Mouse (Mus musculus) forebrain, embryonic 14.5 days (tissue): ENCODE measurements around the gene Gm2237. TPM values are rescaled to one million over a fixed set of nuclear protein-coding genes. Genes with fewer than 3 reads are reported as not detected.
"Not testable (repeated sequence)": the region's sequence is repeated elsewhere in the genome, so short reads cannot be mapped to it uniquely, and the experiment has no call there.

ENCODE experiments used
- ATAC-seq: fragments of 200-750 bp; cut with Nextera tagmentation; 2 replicates; pipeline ENCODE4 v1.8.0; 2017; ENCODE audit warnings: mild to moderate bottlenecking, moderate library complexity
- DNase-seq: peaks from one replicate; pipeline ENCODE4 v3.0.0-alpha.2; 2015; ENCODE audit warnings: low spot score
- H3K27ac ChIP-seq: fragments of 300-500 bp; sonication (generic); 2 replicates; pipeline ENCODE4 v1.5.1; 2014; ENCODE audit warnings: low read depth, mild to moderate bottlenecking, control low read depth, low read length, moderate library complexity
- H3K27me3 ChIP-seq: fragments of 300-500 bp; sonication (generic); replicated peaks from 2 replicates; pipeline ENCODE4 v1.6.1; 2014; ENCODE audit warnings: low read length, control low read depth, mixed read lengths; ENCODE audit not compliant: control insufficient read depth, insufficient read depth
- H3K36me3 ChIP-seq: fragments of 300-500 bp; sonication (generic); 2 replicates; pipeline ENCODE4 v1.6.1; 2014; ENCODE audit warnings: low read length, control low read depth; ENCODE audit not compliant: control insufficient read depth, insufficient read depth
- H3K4me1 ChIP-seq: fragments of 300-500 bp; sonication (generic); 2 replicates; pipeline ENCODE4 v1.6.1; 2014; ENCODE audit warnings: antibody characterized with exemption, low read length, control low read depth; ENCODE audit not compliant: control insufficient read depth, insufficient read depth
- H3K4me2 ChIP-seq: fragments of 300-500 bp; sonication (generic); 2 replicates; pipeline ENCODE4 v1.6.1; 2014; ENCODE audit warnings: mild to moderate bottlenecking, control low read depth, low read length
- H3K4me3 ChIP-seq: fragments of 300-500 bp; sonication (generic); 2 replicates; pipeline ENCODE4 v1.5.1; 2014; ENCODE audit warnings: low read depth, low read length, control low read depth
- H3K9ac ChIP-seq: fragments of 300-500 bp; sonication (generic); 2 replicates; pipeline ENCODE4 v1.6.1; 2014; ENCODE audit warnings: mild to moderate bottlenecking, low read length, control low read depth, moderate library complexity
- H3K9me3 ChIP-seq: fragments of 300-500 bp; sonication (generic); replicated peaks from 2 replicates; pipeline ENCODE4 v1.6.1; 2016; ENCODE audit warnings: low read length, control low read depth, mixed read lengths; ENCODE audit not compliant: control insufficient read depth
- WGBS: fragments of 180-500 bp; shearing (Covaris S2); extraction: QIAGEN DNeasy Blood & Tissue Kit; methylation state at CpG from one replicate; pipeline ENCODE4 v1.1.7; 2014; 5-methylcytosine and 5-hydroxymethylcytosine counted together
- polyA plus RNA-seq: library from polyadenylated mRNA; unstranded; fragments of >200 nt; fragmentation: Nextera tagmentation; extraction: Ambion mirVana; gene quantifications from 2 replicates; pipeline ENCODE4 v1.2.1, GENCODE M21; 2014

The Gm2237 gene
- 4.9 and 5.1 TPM in 2 replicates for polyA plus RNA-seq

- 2% methylated on average over 11 of the region's 62 CpGs for WGBS
- peak within 1 kb of the TSS; percentile 63 for H3K9ac ChIP-seq
- not testable (repeated sequence) for H3K27ac ChIP-seq, H3K9me3 ChIP-seq, H3K36me3 ChIP-seq, H3K27me3 ChIP-seq, H3K4me1 ChIP-seq, ATAC-seq
- DNase-seq: peak; percentile 3
- peak within 1 kb of the TSS; percentile 40 for H3K4me3 ChIP-seq
- peak within 1 kb of the TSS; percentile 36 for H3K4me2 ChIP-seq
Observed at GRCm38 (mm10) chr14:19584804-19585667, at the start of gene Gm2237. Gene Gm2237, minus strand, starts transcription at chr14:19585135.

DNA sequence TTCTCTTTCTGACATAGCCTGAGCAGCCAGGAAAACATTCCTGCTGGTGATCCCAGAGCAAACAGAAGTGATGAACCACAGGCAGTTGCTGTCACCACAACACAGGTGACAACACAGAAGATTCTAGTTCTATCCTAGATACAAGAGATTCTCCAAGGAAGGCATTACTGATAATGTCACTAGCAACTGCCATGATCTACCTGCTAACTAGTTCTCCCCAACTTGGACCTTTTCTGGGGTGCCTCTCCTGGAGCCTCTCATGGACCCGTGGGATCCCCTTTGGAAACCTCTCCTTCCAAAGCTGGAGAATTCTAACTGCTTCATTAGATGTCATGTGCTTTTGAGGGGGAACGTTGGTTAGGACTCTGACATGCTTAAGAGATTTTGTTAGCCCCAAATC, 17.5 kb upstream of the Gm2237 start, which contains the start of gene Gm5458:
Gene Gm5458 (minus strand): TSS at position 101 of the 400 bp plus-strand sequence.
- H3K27ac ChIP-seq, DNase-seq, H3K9me3 ChIP-seq, H3K4me3 ChIP-seq, H3K4me1 ChIP-seq, H3K9ac ChIP-seq, H3K4me2 ChIP-seq, H3K36me3 ChIP-seq, ATAC-seq, H3K27me3 ChIP-seq: not testable (repeated sequence)
- 72% methylated on average over 1 of the region's 2 CpGs for WGBS

DNA sequence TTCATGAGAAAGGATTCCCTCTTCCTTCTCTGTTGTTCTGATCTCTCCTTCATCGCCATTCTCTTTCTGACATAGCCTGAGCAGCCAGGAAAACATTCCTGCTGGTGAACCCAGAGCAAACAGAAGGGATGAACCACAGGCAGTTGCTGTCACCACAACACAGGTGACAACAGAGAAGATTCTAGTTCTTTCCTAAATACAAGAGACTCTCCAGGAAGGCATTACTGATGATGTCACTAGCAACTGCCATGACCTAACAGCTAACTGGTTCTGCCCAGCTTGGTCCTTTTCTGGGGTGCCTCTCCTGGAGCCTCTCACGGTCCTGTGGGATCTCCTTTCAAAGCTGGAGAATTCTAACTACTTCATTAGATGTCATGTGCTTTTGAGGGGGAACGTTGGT, 35.1 kb downstream of the Gm2237 start, which contains the start of gene Gm2244:
Gene Gm2244 (minus strand): TSS at position 101 of the 400 bp plus-strand sequence.
- not testable (repeated sequence) for H3K36me3 ChIP-seq, H3K4me2 ChIP-seq, H3K4me1 ChIP-seq, H3K27ac ChIP-seq, H3K9ac ChIP-seq, ATAC-seq, DNase-seq, H3K4me3 ChIP-seq, H3K9me3 ChIP-seq, H3K27me3 ChIP-seq
- WGBS: 71% methylated on average over 1 of the region's 3 CpGs

Other genes with a start within 250 kb of the Gm2237 start
- gene Gm21738, start 166.2 kb downstream of the Gm2237 start, polyA plus RNA-seq: not detected in 2 replicates
- gene Gm2244, start 35.2 kb downstream of the Gm2237 start, polyA plus RNA-seq: 0.26 and 0.48 TPM in 2 replicates
- not detected in 2 replicates for gene Gm5458, start 17.4 kb upstream of the Gm2237 start, polyA plus RNA-seq
- 30.9 and 37.4 TPM in 2 replicates for gene Nid2, start 166.1 kb upstream of the Gm2237 start, polyA plus RNA-seq
- gene Rtraf, start 238.7 kb upstream of the Gm2237 start, polyA plus RNA-seq: 215 and 252 TPM in 2 replicates